Mouse (Mus musculus): Measurements from ENCODE around the gene Pakap.

DNA sequence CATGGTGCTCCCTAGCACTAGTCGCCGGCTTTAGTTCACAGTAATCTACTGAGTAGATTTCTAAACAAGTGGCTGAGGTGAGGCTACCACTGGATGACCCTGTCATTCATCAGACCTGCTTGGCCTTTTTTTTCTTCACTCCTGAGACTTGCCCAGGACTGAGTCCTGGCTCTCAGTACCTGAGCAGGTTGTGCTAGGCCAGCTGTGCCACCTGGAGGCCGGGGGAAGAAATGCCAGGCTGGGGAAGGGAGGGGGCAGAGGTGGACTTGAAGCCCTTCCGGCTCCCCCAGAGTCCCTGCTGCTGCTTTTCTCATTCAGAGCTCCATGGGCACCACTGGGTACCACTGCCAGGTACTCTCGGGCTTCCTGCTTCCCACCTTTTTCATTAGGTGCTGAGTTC lies 220.7 kb downstream of the Pakap start:
- TF ChIP-seq CTCF (IDR thresholded peaks at IDR 0.05; ENCODE audit: low read depth) (peak; percentile 60), EP300 (IDR thresholded peaks at IDR 0.05; ENCODE audit: low read depth) (no peak)

Measured in liver, embryonic 14.5 days (tissue).